Mouse (Mus musculus): Measurements from ENCODE around the gene Maml3. TPM values are rescaled to one million over a fixed set of nuclear protein-coding genes. Genes with fewer than 3 reads are reported as not detected.

Maml3 gene
- 6.4 and 7.5 TPM in 2 replicates for polyA plus RNA-seq (2012; rRNA removed)

GRCm38 (mm10) chr3:52104636-52105151 is at the start of gene Maml3:
TSS of gene Maml3 (minus strand) at chr3:52105076.

GRCm38 (mm10) chr3:51660060-51660459 is 444.8 kb downstream of the Maml3 start, which contains the start of gene Mgst2:
TSS of gene Mgst2 (plus strand) at chr3:51660360.

Other genes starting within 250 kb of the Maml3 start
- gene Foxo1, start 163.3 kb upstream of the Maml3 start, polyA plus RNA-seq (2012; rRNA removed), result 4.0 and 5.2 TPM in 2 replicates